Mouse (Mus musculus): ENCODE data around the gene Dis3l2. TPM values are rescaled to one million over a fixed set of nuclear protein-coding genes. Genes with fewer than 3 reads are reported as not detected.

Dis3l2 gene
- polyA plus RNA-seq, 1 experiment from 2014 or later = 23.0 TPM

DNA sequence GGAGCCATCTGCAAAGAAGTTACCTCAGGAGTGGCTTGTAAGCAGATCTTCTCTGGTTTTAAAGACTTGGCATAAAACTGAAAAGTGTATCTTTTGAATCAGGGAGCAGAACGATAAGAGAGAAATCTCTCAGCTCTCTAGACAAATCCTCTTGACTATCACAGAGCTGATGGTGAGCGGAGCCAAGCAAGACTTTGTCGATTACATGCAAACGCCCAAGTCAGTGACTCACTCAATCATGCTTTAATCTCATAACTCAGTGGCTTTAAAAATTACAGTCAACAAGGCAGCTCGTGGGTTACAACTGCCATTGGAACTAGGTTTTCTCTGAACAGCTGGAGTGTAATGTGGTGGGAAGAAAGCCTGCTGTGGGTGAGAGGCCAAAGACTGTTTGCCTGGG, 297.8 kb downstream of the Dis3l2 start:
- DNase-seq (ENCODE audit: low spot score) = no peak
- Histone ChIP-seq H3K27me3 (replicated peaks; ENCODE audit: control insufficient read depth, insufficient read depth, low read length) (no peaks in the 10 kb centered on the region), H3K4me3 (ENCODE audit: low read depth, low read length) (no peak overlapping the region), H3K4me1 (replicated peaks; ENCODE audit: control insufficient read depth, insufficient read depth, low read length) (no peaks in the 10 kb centered on the region), H3K4me2 (ENCODE audit: low read length) (no peak overlapping the region), H3K27ac (ENCODE audit: low read depth) (no peak overlapping the region), H3K9me3 (ENCODE audit: control insufficient read depth, low read length) (no peaks in the 10 kb centered on the region), H3K36me3 (ENCODE audit: control insufficient read depth, insufficient read depth, low read length) (no peaks in the 10 kb centered on the region), H3K9ac (ENCODE audit: low read length) (no peak overlapping the region)
- 84% methylated on average over 5 of the region's 5 CpGs for whole genome bisulfite sequencing
- no peak for ATAC-seq (replicated peaks; ENCODE audit: low FRiP score, low TSS enrichment, low read depth)

DNA sequence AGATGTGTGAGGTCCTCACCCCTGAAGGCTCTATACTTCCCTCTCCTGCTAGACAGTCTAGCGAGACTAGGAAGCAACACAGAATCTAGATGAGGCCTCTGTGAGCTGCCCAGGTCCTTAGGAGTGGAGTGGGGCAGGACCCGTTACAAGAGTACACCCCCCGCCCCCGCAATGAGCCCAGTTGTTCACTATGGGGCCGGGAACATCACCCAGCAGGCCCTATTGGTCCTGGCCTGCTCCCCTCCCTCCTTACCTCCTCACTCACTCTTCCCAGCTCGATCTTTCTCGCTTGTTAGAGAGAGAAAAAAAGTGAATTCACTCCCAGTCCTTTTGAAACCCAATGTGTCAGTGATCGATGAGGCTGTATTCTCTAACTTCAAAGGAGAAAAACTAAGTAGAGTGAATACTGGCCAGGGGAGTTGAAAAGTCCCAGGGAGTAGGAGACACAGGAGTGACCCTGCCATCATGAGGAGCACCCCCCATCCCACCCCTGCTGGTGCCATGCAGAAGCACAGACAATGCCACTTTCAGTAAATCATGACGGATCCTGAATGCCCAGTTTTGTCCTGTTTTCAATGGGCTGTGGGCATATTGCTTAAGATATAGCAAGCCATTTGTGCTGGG, 299.0 kb downstream of the Dis3l2 start:
- no peak overlapping the region for H3K9ac ChIP-seq (ENCODE audit: low read length)
- no peaks in the 10 kb centered on the region for H3K4me1 ChIP-seq (replicated peaks; ENCODE audit: control insufficient read depth, insufficient read depth, low read length)
- H3K9me3 ChIP-seq (ENCODE audit: control insufficient read depth, low read length) = no peaks in the 10 kb centered on the region
- no peaks in the 10 kb centered on the region for H3K27me3 ChIP-seq (replicated peaks; ENCODE audit: control insufficient read depth, insufficient read depth, low read length)
- no peaks in the 10 kb centered on the region for H3K36me3 ChIP-seq (ENCODE audit: control insufficient read depth, insufficient read depth, low read length)
- no peak overlapping the region for H3K4me2 ChIP-seq (ENCODE audit: low read length)
- 53% methylated on average over 9 of the region's 9 CpGs for WGBS
- DNase-seq (ENCODE audit: low spot score) (no peak), ATAC-seq (replicated peaks; ENCODE audit: low FRiP score, low TSS enrichment, low read depth) (no peak)
- H3K27ac ChIP-seq (ENCODE audit: low read depth) = no peak overlapping the region
- no peak overlapping the region for H3K4me3 ChIP-seq (ENCODE audit: low read depth, low read length)

DNA sequence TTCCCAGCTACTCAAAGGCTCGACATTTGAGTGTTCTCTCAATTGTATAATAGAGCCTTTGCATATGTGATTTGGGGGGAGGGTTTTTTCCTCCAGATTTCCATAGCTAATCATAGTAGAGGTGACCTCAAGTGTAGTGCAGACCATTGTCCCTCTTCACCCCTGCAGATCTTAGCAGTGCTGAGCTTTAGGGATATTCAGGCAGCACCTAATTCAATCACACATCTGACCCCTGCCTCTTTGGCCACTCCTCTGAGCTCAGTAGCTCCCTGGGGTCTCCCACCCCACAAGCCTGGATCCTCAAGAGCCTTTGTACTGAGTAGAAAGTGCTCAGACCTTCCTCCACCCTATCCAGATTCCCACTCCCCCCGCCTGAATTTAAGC, 299.6 kb downstream of the Dis3l2 start:
- WGBS = 51% methylated on average over 2 of the region's 2 CpGs
- Histone ChIP-seq H3K4me1 (replicated peaks; ENCODE audit: control insufficient read depth, insufficient read depth, low read length) (no peaks in the 10 kb centered on the region), H3K9ac (ENCODE audit: low read length) (no peak overlapping the region), H3K4me3 (ENCODE audit: low read depth, low read length) (no peak overlapping the region), H3K4me2 (ENCODE audit: low read length) (no peak overlapping the region), H3K27me3 (replicated peaks; ENCODE audit: control insufficient read depth, insufficient read depth, low read length) (no peaks in the 10 kb centered on the region), H3K9me3 (ENCODE audit: control insufficient read depth, low read length) (no peaks in the 10 kb centered on the region), H3K27ac (ENCODE audit: low read depth) (no peak overlapping the region), H3K36me3 (ENCODE audit: control insufficient read depth, insufficient read depth, low read length) (no peaks in the 10 kb centered on the region)
- DNase-seq (ENCODE audit: low spot score) (no peak), ATAC-seq (replicated peaks; ENCODE audit: low FRiP score, low TSS enrichment, low read depth) (no peak)

DNA sequence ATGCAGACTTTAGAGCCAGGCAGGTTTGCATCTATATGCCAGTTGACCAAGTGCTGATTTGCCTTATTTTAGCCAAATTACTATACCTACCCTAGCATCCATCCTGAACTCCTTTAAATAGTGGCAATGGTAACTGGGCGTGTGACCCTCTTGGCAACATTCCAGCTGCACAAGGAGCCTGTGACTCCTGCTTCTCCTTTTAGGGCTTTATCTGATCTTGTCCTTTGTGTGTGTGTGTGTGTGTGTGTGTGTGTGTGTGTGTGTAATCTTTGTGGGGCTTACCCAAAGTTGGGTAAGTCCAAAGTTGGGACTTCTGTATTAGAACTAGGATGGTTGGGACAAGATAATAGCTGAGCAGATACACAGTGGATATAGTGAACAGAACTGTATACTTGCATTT, 302.8 kb downstream of the Dis3l2 start:
- H3K4me2 ChIP-seq (ENCODE audit: low read length) = no peak overlapping the region

DNA sequence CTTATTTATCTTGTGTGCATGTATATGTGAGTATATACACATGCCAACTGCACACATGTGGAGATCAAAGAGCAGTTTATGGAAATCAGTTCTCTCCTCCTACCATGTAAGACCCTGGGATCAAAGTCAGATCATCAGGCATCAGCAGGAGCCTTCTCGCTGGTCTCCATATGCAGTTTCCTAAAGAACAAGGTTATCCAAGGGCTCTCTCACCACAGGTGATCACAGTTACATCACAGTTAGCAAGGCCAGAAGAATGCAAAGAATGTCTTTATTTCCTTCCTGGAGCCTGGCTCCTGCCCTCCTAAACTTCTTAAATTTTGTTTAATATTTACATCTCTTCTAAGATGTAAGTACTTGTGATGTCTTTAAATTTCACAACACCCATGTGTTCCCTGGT, 304.6 kb downstream of the Dis3l2 start:
- H3K4me3 ChIP-seq (ENCODE audit: low read depth, low read length) = no peak overlapping the region
- H3K9me3 ChIP-seq (ENCODE audit: control insufficient read depth, low read length) = no peaks in the 10 kb centered on the region
- H3K9ac ChIP-seq (ENCODE audit: low read length) = no peak overlapping the region
- ATAC-seq (replicated peaks; ENCODE audit: low FRiP score, low TSS enrichment, low read depth) (no peak), DNase-seq (ENCODE audit: low spot score) (no peak)
- no peak overlapping the region for H3K27ac ChIP-seq (ENCODE audit: low read depth)
- 0 out of 2 replicates have a peak, but pooled peaks cover 2% of the 10 kb centered on the region for H3K4me1 ChIP-seq (replicated peaks; ENCODE audit: control insufficient read depth, insufficient read depth, low read length)
- H3K4me2 ChIP-seq (ENCODE audit: low read length) = no peak overlapping the region
- H3K27me3 ChIP-seq (replicated peaks; ENCODE audit: control insufficient read depth, insufficient read depth, low read length) = no peaks in the 10 kb centered on the region
- H3K36me3 ChIP-seq (ENCODE audit: control insufficient read depth, insufficient read depth, low read length) = no peaks in the 10 kb centered on the region
- WGBS = 33% methylated on average over 1 of the region's 1 CpGs

More for the DNA sequence above, 302.8 kb downstream of the Dis3l2 start:
- ATAC-seq (replicated peaks; ENCODE audit: low FRiP score, low TSS enrichment, low read depth) (no peak), DNase-seq (ENCODE audit: low spot score) (no peak)
- Histone ChIP-seq H3K36me3 (ENCODE audit: control insufficient read depth, insufficient read depth, low read length) (no peaks in the 10 kb centered on the region), H3K4me3 (ENCODE audit: low read depth, low read length) (no peak overlapping the region), H3K27ac (ENCODE audit: low read depth) (no peak overlapping the region), H3K9me3 (ENCODE audit: control insufficient read depth, low read length) (no peaks in the 10 kb centered on the region), H3K9ac (ENCODE audit: low read length) (no peak overlapping the region), H3K27me3 (replicated peaks; ENCODE audit: control insufficient read depth, insufficient read depth, low read length) (no peaks in the 10 kb centered on the region), H3K4me1 (replicated peaks; ENCODE audit: control insufficient read depth, insufficient read depth, low read length) (no peaks in the 10 kb centered on the region)
- 87% methylated on average over 1 of the region's 1 CpGs for WGBS

DNA sequence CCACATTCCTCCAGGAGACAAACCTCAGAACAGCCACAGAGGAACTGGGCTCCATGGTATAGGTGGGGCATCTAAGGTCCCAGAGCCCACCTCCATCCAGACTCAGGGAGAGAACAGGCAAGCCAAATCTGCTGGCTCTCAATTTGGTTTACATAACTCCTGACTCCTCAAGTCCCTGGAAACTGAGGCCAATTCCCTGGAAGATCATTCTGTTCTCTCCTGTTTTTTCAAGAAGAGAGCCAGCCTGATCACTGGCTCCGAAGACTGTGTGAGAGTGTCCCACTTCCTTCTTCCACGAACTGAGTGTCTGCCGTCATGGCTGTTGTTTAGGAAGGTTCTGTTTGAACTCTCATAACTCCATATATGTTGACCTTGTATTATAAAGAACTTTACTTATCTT, 305.5 kb downstream of the Dis3l2 start:
- H3K9me3 ChIP-seq (ENCODE audit: control insufficient read depth, low read length) = no peaks in the 10 kb centered on the region
- ATAC-seq (replicated peaks; ENCODE audit: low FRiP score, low TSS enrichment, low read depth) (no peak), DNase-seq (ENCODE audit: low spot score) (no peak)
- H3K9ac ChIP-seq (ENCODE audit: low read length) = no peak overlapping the region
- H3K27me3 ChIP-seq (replicated peaks; ENCODE audit: control insufficient read depth, insufficient read depth, low read length) = no peaks in the 10 kb centered on the region
- WGBS = 84% methylated on average over 3 of the region's 3 CpGs
- H3K36me3 ChIP-seq (ENCODE audit: control insufficient read depth, insufficient read depth, low read length) = no peaks in the 10 kb centered on the region
- H3K4me1 ChIP-seq (replicated peaks; ENCODE audit: control insufficient read depth, insufficient read depth, low read length) = 0 out of 2 replicates have a peak, but pooled peaks cover 2% of the 10 kb centered on the region
- no peak overlapping the region for H3K4me3 ChIP-seq (ENCODE audit: low read depth, low read length)
- no peak overlapping the region for H3K27ac ChIP-seq (ENCODE audit: low read depth)
- H3K4me2 ChIP-seq (ENCODE audit: low read length) = no peak overlapping the region

DNA sequence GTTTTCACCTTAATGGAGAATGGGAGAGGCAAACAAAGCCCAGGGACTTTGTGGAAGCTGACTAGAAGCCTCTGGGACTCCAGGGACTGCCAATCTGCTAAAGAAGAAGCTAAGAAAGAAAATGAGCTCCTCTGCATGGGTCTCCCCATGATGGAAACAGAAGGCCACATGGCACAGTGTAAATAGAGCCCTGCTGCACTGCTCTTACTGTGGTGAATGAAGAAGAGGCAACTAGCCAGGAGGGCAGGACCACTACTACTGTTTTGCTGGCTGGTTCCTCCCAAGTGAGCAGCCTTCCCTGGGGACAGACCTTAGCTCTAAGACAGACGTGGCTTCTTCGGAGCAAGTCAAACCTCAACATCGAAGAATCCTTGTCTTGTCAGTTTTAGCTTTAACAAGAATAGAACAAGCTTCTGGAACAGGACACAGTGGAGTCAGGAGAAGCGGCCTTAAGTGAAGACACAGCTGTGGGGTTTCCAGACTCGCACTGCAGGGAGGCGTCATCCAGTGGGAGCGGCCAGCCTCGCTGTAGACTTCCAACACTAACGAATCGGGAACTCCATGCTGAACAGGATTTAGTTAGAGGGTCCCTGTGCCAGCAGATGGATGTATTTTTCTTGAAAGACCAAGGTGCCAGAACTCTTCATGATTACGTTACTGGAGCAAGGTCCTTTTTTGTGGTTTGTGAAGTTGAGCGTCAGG, 307.2 kb downstream of the Dis3l2 start:
- Histone ChIP-seq H3K4me3 (ENCODE audit: low read depth, low read length) (no peak overlapping the region), H3K4me1 (replicated peaks; ENCODE audit: control insufficient read depth, insufficient read depth, low read length) (0 out of 2 replicates have a peak, but pooled peaks cover 2% of the 10 kb centered on the region), H3K9me3 (ENCODE audit: control insufficient read depth, low read length) (no peaks in the 10 kb centered on the region), H3K4me2 (ENCODE audit: low read length) (no peak overlapping the region), H3K27ac (ENCODE audit: low read depth) (no peak overlapping the region), H3K27me3 (replicated peaks; ENCODE audit: control insufficient read depth, insufficient read depth, low read length) (no peaks in the 10 kb centered on the region), H3K36me3 (ENCODE audit: control insufficient read depth, insufficient read depth, low read length) (no peaks in the 10 kb centered on the region), H3K9ac (ENCODE audit: low read length) (no peak overlapping the region)
- WGBS = 72% methylated on average over 12 of the region's 12 CpGs
- DNase-seq (ENCODE audit: low spot score) (no peak), ATAC-seq (replicated peaks; ENCODE audit: low FRiP score, low TSS enrichment, low read depth) (no peak)

DNA sequence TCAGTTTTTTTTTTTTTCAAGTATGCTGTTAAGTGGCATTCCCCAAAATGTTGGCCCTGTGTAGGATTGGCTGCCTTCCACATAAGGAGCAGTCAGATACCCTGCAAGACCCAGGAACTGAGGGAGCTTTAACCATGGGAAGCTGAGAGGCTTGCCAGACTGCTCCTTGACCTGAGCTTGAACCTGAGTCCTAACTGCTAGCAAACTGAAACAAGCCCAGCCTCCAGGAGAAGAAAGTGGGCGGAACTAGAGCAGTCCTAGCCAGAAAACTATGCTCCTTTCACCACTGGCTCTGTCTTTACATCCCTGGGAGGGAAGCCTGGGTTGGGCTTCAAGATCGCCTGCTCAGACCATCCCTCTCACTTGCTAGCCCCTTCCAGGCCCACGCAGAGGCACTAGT, 308.1 kb downstream of the Dis3l2 start:
- H3K4me2 ChIP-seq (ENCODE audit: low read length) = no peak overlapping the region
- 0 out of 2 replicates have a peak, but pooled peaks cover 2% of the 10 kb centered on the region for H3K4me1 ChIP-seq (replicated peaks; ENCODE audit: control insufficient read depth, insufficient read depth, low read length)
- H3K27ac ChIP-seq (ENCODE audit: low read depth) = no peak overlapping the region
- ATAC-seq (replicated peaks; ENCODE audit: low FRiP score, low TSS enrichment, low read depth) (no peak), DNase-seq (ENCODE audit: low spot score) (no peak)
- H3K4me3 ChIP-seq (ENCODE audit: low read depth, low read length) = no peak overlapping the region
- H3K9ac ChIP-seq (ENCODE audit: low read length) = no peak overlapping the region
- no peaks in the 10 kb centered on the region for H3K9me3 ChIP-seq (ENCODE audit: control insufficient read depth, low read length)
- H3K27me3 ChIP-seq (replicated peaks; ENCODE audit: control insufficient read depth, insufficient read depth, low read length) = no peaks in the 10 kb centered on the region
- no peaks in the 10 kb centered on the region for H3K36me3 ChIP-seq (ENCODE audit: control insufficient read depth, insufficient read depth, low read length)
- 35% methylated on average over 3 of the region's 3 CpGs for whole genome bisulfite sequencing

DNA sequence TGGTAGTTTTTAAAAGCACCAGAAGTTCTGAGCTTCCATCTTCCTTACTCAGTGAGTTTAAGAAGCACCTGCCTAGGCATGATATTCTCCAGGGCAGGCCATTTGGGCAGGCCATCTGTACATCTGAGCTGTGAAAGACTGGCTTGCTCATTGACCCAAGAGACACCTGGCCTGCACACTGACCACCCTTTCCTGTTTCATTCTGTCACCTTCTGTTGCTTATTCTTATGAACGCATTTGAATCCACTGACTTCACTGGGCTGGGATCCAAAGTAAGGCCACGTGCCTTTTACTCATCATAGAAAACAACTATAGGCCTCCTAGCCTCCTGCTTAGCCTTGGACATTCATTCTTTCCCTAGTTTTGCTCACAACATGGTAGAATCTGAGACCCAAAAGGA, 309.0 kb downstream of the Dis3l2 start:
- Histone ChIP-seq H3K4me1 (replicated peaks; ENCODE audit: control insufficient read depth, insufficient read depth, low read length) (0 out of 2 replicates have a peak, but pooled peaks cover 2% of the 10 kb centered on the region), H3K27me3 (replicated peaks; ENCODE audit: control insufficient read depth, insufficient read depth, low read length) (no peaks in the 10 kb centered on the region), H3K27ac (ENCODE audit: low read depth) (no peak overlapping the region), H3K4me3 (ENCODE audit: low read depth, low read length) (no peak overlapping the region), H3K9me3 (ENCODE audit: control insufficient read depth, low read length) (no peaks in the 10 kb centered on the region), H3K4me2 (ENCODE audit: low read length) (no peak overlapping the region), H3K36me3 (ENCODE audit: control insufficient read depth, insufficient read depth, low read length) (no peaks in the 10 kb centered on the region), H3K9ac (ENCODE audit: low read length) (no peak overlapping the region)
- WGBS = 88% methylated on average over 2 of the region's 2 CpGs
- ATAC-seq (replicated peaks; ENCODE audit: low FRiP score, low TSS enrichment, low read depth) = no peak
- no peak for DNase-seq (ENCODE audit: low spot score)
